Mouse (Mus musculus) embryonic facial prominence, embryonic 15.5 days (tissue): Measurements from ENCODE around the gene Pus10. TPM values are rescaled to one million over a fixed set of nuclear protein-coding genes. Genes with fewer than 3 reads are reported as not detected.

ENCODE experiments used
- ATAC-seq: fragments of 200-750 bp; cut with Nextera tagmentation; 2 replicates; pipeline ENCODE4 v1.8.0; 2017; ENCODE audit warnings: low read depth, moderate TSS enrichment; ENCODE audit not compliant: insufficient number of reproducible peaks, low FRiP score, low TSS enrichment
- H3K27ac ChIP-seq: fragments of 300-500 bp; sonication (generic); replicated peaks from 2 replicates; pipeline ENCODE4 v1.5.1; 2015; ENCODE audit warnings: mild to moderate bottlenecking, inconsistent platforms
- H3K27me3 ChIP-seq: fragments of 300-500 bp; sonication (generic); 2 replicates; pipeline ENCODE4 v1.6.1; 2015; ENCODE audit warnings: inconsistent platforms
- H3K36me3 ChIP-seq: fragments of 300-500 bp; sonication (generic); 2 replicates; pipeline ENCODE4 v1.6.1; 2015; ENCODE audit warnings: mild to moderate bottlenecking, inconsistent platforms
- H3K4me1 ChIP-seq: fragments of 300-500 bp; sonication (generic); 2 replicates; pipeline ENCODE4 v1.6.1; 2015; ENCODE audit warnings: inconsistent platforms
- H3K4me2 ChIP-seq: fragments of 300-500 bp; sonication (generic); replicated peaks from 2 replicates; pipeline ENCODE4 v1.6.1; 2015; ENCODE audit warnings: mild to moderate bottlenecking, inconsistent platforms
- H3K4me3 ChIP-seq: fragments of 300-500 bp; sonication (generic); replicated peaks from 2 replicates; pipeline ENCODE4 v1.5.1; 2015; ENCODE audit warnings: mild to moderate bottlenecking, inconsistent platforms
- H3K9ac ChIP-seq: fragments of 300-500 bp; sonication (generic); 2 replicates; pipeline ENCODE4 v1.6.1; 2015; ENCODE audit warnings: inconsistent platforms
- H3K9me3 ChIP-seq: fragments of 300-500 bp; sonication (generic); replicated peaks from 2 replicates; pipeline ENCODE4 v1.6.1; 2016; ENCODE audit warnings: inconsistent platforms
- WGBS: fragments of 180-500 bp; shearing (Covaris S2); methylation state at CpG from one replicate; pipeline ENCODE4 v1.1.7; 2015; 5-methylcytosine and 5-hydroxymethylcytosine counted together
- polyA plus RNA-seq: library from polyadenylated mRNA; unstranded; fragments of >200 nt; fragmentation: Nextera tagmentation; extraction: Ambion mirVana; gene quantifications from 2 replicates; pipeline ENCODE4 v1.2.1, GENCODE M21; 2015

Gene Pus10
- polyA plus RNA-seq, 1 experiment from 2014 or later = 21.2 TPM

GRCm38 (mm10) chr11:23695847-23696246, 30.4 kb downstream of the Pus10 start:
- Histone ChIP-seq H3K4me1 (no peaks in the 10 kb centered on the region), H3K36me3 (peaks cover 5% of the 10 kb centered on the region; the same call in 1 of the 2 replicates), H3K9me3 (no peaks in the 10 kb centered on the region), H3K4me3 (no peak overlapping the region), H3K27ac (no peak overlapping the region), H3K4me2 (no peak overlapping the region), H3K9ac (no peak overlapping the region), H3K27me3 (no peaks in the 10 kb centered on the region)
- ATAC-seq = no peak

DNA sequence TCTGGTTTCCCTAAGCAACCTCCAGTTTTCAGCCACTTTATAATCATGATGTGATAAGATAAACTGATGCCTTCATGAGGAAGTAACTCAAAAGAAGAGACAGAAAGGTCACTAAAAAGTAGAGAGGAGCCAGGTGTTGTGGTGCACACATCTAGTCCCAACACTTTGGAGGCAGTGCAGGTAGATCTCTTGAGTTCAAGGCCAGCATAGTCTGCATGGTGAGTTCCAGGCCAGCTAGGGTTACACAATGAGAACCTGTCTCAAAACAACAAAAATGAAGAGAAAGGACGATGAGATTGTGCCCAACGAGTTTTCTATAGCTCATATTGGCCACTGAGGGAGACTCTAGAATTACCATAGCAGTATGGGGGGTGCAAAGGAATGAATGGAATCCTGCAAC, 33.1 kb downstream of the Pus10 start:
- no peak for ATAC-seq
- Histone ChIP-seq H3K9me3 (no peaks in the 10 kb centered on the region), H3K4me3 (no peak overlapping the region), H3K4me2 (no peak overlapping the region), H3K27ac (no peak overlapping the region), H3K9ac (no peak overlapping the region), H3K27me3 (no peaks in the 10 kb centered on the region), H3K36me3 (peaks cover 10% of the 10 kb centered on the region), H3K4me1 (no peaks in the 10 kb centered on the region)
- WGBS = 63% methylated on average over 2 of the region's 2 CpGs

DNA sequence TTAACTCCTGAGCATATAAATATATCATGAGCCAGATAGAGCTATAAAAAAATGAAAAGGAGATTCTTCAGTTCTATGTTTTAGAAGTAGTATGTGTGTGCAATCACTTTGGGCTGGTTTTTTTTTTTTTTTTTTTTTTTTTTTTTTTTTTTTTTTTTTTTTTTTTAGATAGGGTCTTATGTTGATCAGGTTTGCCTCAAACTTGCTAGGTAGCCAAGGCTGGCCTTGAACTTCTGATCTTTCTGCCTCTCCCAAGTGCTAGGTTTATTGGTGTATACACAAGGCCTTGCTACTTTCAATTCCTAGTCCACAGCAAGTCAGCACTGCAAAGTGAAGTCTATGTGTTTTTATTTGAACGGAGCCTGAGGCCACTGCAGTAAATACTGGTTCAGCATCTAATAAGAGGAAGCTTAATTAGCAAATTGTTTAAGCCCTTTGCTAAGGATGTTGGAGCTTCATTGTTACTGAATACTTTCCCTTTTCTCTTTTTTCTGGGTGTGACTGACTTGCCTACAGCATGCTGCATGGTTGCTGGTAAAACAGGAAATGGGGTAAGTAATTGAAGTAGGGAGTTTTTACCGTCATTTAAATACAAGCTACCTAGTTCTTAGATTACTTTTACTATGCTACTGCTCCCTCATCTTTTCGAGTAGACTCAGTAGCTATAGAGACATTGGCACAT, 34.1 kb downstream of the Pus10 start:
- H3K4me2 ChIP-seq = no peak overlapping the region
- H3K27ac ChIP-seq = no peak overlapping the region
- no peaks in the 10 kb centered on the region for H3K27me3 ChIP-seq
- H3K4me1 ChIP-seq = no peaks in the 10 kb centered on the region
- WGBS = 39% methylated on average over 3 of the region's 3 CpGs
- no peak for ATAC-seq
- no peak overlapping the region for H3K4me3 ChIP-seq
- H3K9me3 ChIP-seq = no peaks in the 10 kb centered on the region
- no peak overlapping the region for H3K9ac ChIP-seq
- peaks cover 11% of the 10 kb centered on the region for H3K36me3 ChIP-seq

GRCm38 (mm10) chr11:23701831-23702230, 36.4 kb downstream of the Pus10 start:
- no peaks in the 10 kb centered on the region for H3K4me1 ChIP-seq
- WGBS = 92% methylated on average over 3 of the region's 3 CpGs

GRCm38 (mm10) chr11:23704604-23705294, 39.3 kb downstream of the Pus10 start:
- Histone ChIP-seq H3K4me1 (no peaks in the 10 kb centered on the region), H3K4me2 (no peak overlapping the region), H3K9ac (no peak overlapping the region), H3K9me3 (no peaks in the 10 kb centered on the region), H3K4me3 (no peak overlapping the region), H3K27me3 (no peaks in the 10 kb centered on the region), H3K36me3 (peaks cover 35% of the 10 kb centered on the region), H3K27ac (no peak overlapping the region)
- no peak for ATAC-seq
- 84% methylated on average over 7 of the region's 7 CpGs for WGBS

More at GRCm38 (mm10) chr11:23701831-23702230, 36.4 kb downstream of the Pus10 start:
- H3K9me3 ChIP-seq = no peaks in the 10 kb centered on the region
- H3K27ac ChIP-seq = no peak overlapping the region
- H3K9ac ChIP-seq = no peak overlapping the region
- H3K36me3 ChIP-seq = peaks cover 17% of the 10 kb centered on the region
- no peak overlapping the region for H3K4me2 ChIP-seq
- H3K4me3 ChIP-seq = no peak overlapping the region
- H3K27me3 ChIP-seq = no peaks in the 10 kb centered on the region
- ATAC-seq = no peak

DNA sequence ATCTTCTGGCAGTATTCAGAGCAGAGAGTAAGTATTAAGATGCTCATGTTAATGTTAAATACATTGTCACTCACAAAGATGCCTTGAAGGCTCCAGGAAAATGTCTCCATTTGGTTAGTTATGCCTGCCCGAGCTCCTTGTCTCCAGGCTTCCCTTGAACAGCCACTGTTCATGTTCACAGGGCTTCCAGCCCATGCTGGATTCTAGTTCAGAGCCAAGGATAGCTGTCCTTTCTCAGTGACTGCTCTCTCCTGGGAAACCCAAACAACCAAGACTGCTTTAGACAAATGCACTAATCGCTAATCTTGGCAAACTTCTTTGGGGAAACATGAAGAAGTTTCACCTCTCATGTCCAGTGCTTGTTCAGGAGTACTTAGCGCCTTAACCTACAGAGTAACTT, 46.8 kb downstream of the Pus10 start:
- H3K36me3 ChIP-seq = peaks cover 71% of the 10 kb centered on the region
- ATAC-seq = no peak
- 85% methylated on average over 3 of the region's 3 CpGs for WGBS

GRCm38 (mm10) chr11:23718856-23719255, 53.4 kb downstream of the Pus10 start:
- no peak overlapping the region for H3K27ac ChIP-seq
- H3K4me1 ChIP-seq = no peaks in the 10 kb centered on the region
- H3K9me3 ChIP-seq = no peaks in the 10 kb centered on the region
- no peak for ATAC-seq
- WGBS = 93% methylated on average over 2 of the region's 2 CpGs
- H3K27me3 ChIP-seq = no peaks in the 10 kb centered on the region
- no peak overlapping the region for H3K4me3 ChIP-seq
- H3K36me3 ChIP-seq = peaks cover 69% of the 10 kb centered on the region
- H3K9ac ChIP-seq = no peak overlapping the region
- no peak overlapping the region for H3K4me2 ChIP-seq

More for the DNA sequence above, 46.8 kb downstream of the Pus10 start:
- Histone ChIP-seq H3K27me3 (no peaks in the 10 kb centered on the region), H3K9ac (no peak overlapping the region), H3K4me2 (no peak overlapping the region), H3K4me1 (no peaks in the 10 kb centered on the region), H3K9me3 (no peaks in the 10 kb centered on the region), H3K27ac (no peak overlapping the region), H3K4me3 (no peak overlapping the region)

DNA sequence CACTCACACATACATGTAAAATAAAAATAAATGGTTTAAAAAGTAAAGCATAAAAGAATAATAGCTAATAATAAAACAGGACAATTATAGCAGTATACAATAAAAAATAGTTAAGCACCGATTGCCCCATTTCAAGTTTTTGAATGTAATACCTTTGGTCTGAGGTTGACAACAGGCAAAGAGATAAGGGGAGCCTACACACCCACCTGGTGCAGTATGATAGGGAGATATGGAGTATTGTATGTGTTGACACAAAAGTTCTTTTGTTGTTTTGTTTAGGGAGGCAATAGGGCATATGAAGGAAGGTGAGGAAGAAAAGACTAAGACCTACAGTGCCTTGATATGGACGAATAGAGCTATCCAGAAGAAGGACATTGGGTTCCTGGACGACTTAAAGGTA, 54.4 kb downstream of the Pus10 start:
- 83% methylated on average over 3 of the region's 3 CpGs for WGBS
- no peak overlapping the region for H3K27ac ChIP-seq
- no peak for ATAC-seq
- no peaks in the 10 kb centered on the region for H3K4me1 ChIP-seq
- no peaks in the 10 kb centered on the region for H3K9me3 ChIP-seq
- H3K4me2 ChIP-seq = no peak overlapping the region
- H3K27me3 ChIP-seq = no peaks in the 10 kb centered on the region
- H3K4me3 ChIP-seq = no peak overlapping the region
- no peak overlapping the region for H3K9ac ChIP-seq
- peaks cover 61% of the 10 kb centered on the region for H3K36me3 ChIP-seq

- WGBS = 41% methylated on average over 2 of the region's 2 CpGs
- Histone ChIP-seq H3K4me1 (no peaks in the 10 kb centered on the region), H3K4me3 (no peak overlapping the region), H3K4me2 (no peak overlapping the region), H3K9me3 (no peaks in the 10 kb centered on the region), H3K27ac (no peak overlapping the region), H3K27me3 (no peaks in the 10 kb centered on the region), H3K36me3 (peaks cover 53% of the 10 kb centered on the region), H3K9ac (no peak overlapping the region)
- no peak for ATAC-seq
Measured at GRCm38 (mm10) chr11:23722326-23722725, 56.9 kb downstream of the Pus10 start.

DNA sequence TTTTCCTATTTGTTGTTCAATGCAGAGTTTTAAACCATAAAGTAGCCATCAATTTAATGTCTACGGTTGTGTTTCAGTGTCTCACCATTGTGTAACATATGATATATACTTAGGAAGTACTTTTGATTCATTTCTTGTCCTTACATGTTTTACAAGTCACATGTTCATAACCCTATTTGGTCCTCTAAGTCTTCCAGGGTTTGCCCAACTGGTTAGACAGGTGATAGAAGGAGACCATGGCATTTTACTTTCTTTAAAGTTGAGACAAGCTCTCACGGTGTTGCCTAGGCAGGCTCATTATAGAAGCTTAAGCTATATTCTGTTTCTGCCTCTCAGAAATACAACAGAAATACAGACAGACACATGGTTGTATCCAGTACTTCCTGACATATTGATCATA, 60.4 kb downstream of the Pus10 start:
- Histone ChIP-seq H3K36me3 (peaks cover 47% of the 10 kb centered on the region), H3K9ac (no peak overlapping the region), H3K9me3 (no peaks in the 10 kb centered on the region), H3K27me3 (no peaks in the 10 kb centered on the region), H3K4me2 (no peak overlapping the region), H3K4me3 (no peak overlapping the region), H3K27ac (no peak overlapping the region), H3K4me1 (no peaks in the 10 kb centered on the region)
- 0 out of 2 replicates have a peak, but pooled peaks have one; percentile 19 for ATAC-seq
- WGBS = 65% methylated on average over 2 of the region's 2 CpGs

- peaks cover 47% of the 10 kb centered on the region for H3K36me3 ChIP-seq
- H3K9ac ChIP-seq = no peak overlapping the region
- no peaks in the 10 kb centered on the region for H3K27me3 ChIP-seq
- peak overlapping the region; percentile 68 for H3K27ac ChIP-seq
- H3K4me1 ChIP-seq = no peaks in the 10 kb centered on the region
- no peak overlapping the region for H3K4me2 ChIP-seq
- H3K9me3 ChIP-seq = no peaks in the 10 kb centered on the region
- 72% methylated on average over 2 of the region's 2 CpGs for WGBS
- no peak overlapping the region for H3K4me3 ChIP-seq
- ATAC-seq = no peak
Measured at GRCm38 (mm10) chr11:23726441-23726840, 61.0 kb downstream of the Pus10 start.

DNA sequence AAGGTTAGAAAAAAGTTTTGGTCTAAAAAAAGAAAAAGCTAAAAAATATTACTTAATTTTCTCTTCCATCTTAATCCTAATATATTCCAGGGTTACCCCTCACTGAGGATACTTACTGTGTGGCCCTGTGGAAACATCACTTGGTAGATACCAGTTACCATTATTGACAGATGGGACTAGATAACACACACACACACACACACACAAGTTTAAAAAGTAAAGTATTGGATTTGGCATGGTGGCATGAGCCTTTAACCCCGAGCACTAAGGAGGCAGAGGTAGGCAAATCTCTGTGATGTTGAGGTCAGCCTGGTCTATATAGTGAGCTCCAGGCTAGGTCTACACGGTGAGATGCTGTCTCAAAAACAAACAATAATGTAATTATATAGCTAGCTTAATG, 62.7 kb downstream of the Pus10 start:
- Histone ChIP-seq H3K4me3 (no peak overlapping the region), H3K9ac (no peak overlapping the region), H3K4me2 (no peak overlapping the region), H3K4me1 (no peaks in the 10 kb centered on the region), H3K9me3 (no peaks in the 10 kb centered on the region), H3K36me3 (peaks cover 34% of the 10 kb centered on the region; the same call in 1 of the 2 replicates), H3K27ac (no peak overlapping the region), H3K27me3 (no peaks in the 10 kb centered on the region)
- no peak for ATAC-seq
- WGBS = 79% methylated on average over 2 of the region's 2 CpGs
